Mouse (Mus musculus): ENCODE measurements around the gene Knstrn.

Gene Knstrn

GRCm38 (mm10) chr2:118861454-118862339 lies 47.9 kb downstream of the Knstrn start, which contains the start of gene Ivd:
Gene Ivd (plus strand): TSS chr2:118861954.
- peak; percentile 92 for DNase-seq (ENCODE audit: low spot score)

GRCm38 (mm10) chr2:118862340-118862675 lies 48.5 kb downstream of the Knstrn start:
- DNase-seq (ENCODE audit: low spot score), result no peak

GRCm38 (mm10) chr2:118870601-118871000 lies 56.8 kb downstream of the Knstrn start:
- DNase-seq (ENCODE audit: low spot score), result no peak

- DNase-seq (ENCODE audit: low spot score), result no peak
Observed at GRCm38 (mm10) chr2:118871032-118871431, 57.2 kb downstream of the Knstrn start.

- DNase-seq (ENCODE audit: low spot score), result no peak
Observed at GRCm38 (mm10) chr2:118873018-118873417, 59.2 kb downstream of the Knstrn start.

GRCm38 (mm10) chr2:118873890-118874430 lies 60.2 kb downstream of the Knstrn start:
- DNase-seq (ENCODE audit: low spot score), result peak; percentile 38

GRCm38 (mm10) chr2:118875316-118875715 lies 61.5 kb downstream of the Knstrn start:
- DNase-seq (ENCODE audit: low spot score), result no peak

GRCm38 (mm10) chr2:118876453-118876852 lies 62.6 kb downstream of the Knstrn start:
- DNase-seq (ENCODE audit: low spot score), result peak; percentile 33

- DNase-seq (ENCODE audit: low spot score), result no peak
Observed at GRCm38 (mm10) chr2:118881019-118881418, 67.2 kb downstream of the Knstrn start.

- no peak for DNase-seq (ENCODE audit: low spot score)
Observed at GRCm38 (mm10) chr2:118881956-118882355, 68.2 kb downstream of the Knstrn start.

- peak; percentile 95 for DNase-seq (ENCODE audit: low spot score)
Observed at GRCm38 (mm10) chr2:118882840-118883679, 69.3 kb downstream of the Knstrn start.

- DNase-seq (ENCODE audit: low spot score), result no peak
Observed at GRCm38 (mm10) chr2:118887440-118887839, 73.6 kb downstream of the Knstrn start.

- DNase-seq (ENCODE audit: low spot score), result no peak
Observed at GRCm38 (mm10) chr2:118887845-118888548, 74.2 kb downstream of the Knstrn start.

GRCm38 (mm10) chr2:118891173-118891572 lies 77.4 kb downstream of the Knstrn start:
- no peak for DNase-seq (ENCODE audit: low spot score)

GRCm38 (mm10) chr2:118895990-118896913 lies 82.4 kb downstream of the Knstrn start:
- peak; percentile 77 for DNase-seq (ENCODE audit: low spot score)

- DNase-seq (ENCODE audit: low spot score), result peak; percentile 57
Observed at GRCm38 (mm10) chr2:118896914-118897291, 83.1 kb downstream of the Knstrn start.

GRCm38 (mm10) chr2:118897392-118897791 lies 83.6 kb downstream of the Knstrn start:
- no peak for DNase-seq (ENCODE audit: low spot score)

- no peak for DNase-seq (ENCODE audit: low spot score)
Observed at GRCm38 (mm10) chr2:118897808-118898207, 84.0 kb downstream of the Knstrn start.

- DNase-seq (ENCODE audit: low spot score), result no peak
Observed at GRCm38 (mm10) chr2:118898771-118899170, 85.0 kb downstream of the Knstrn start.

GRCm38 (mm10) chr2:118899306-118899705 lies 85.5 kb downstream of the Knstrn start:
- no peak for DNase-seq (ENCODE audit: low spot score)

All from testis, postnatal 10 days (tissue).